Mouse (Mus musculus): Measurements from ENCODE around the gene Crot.
"Not testable (repeated sequence)": the region's sequence is repeated elsewhere in the genome, so short reads cannot be mapped to it uniquely, and the experiment has no call there.

Crot gene

DNA sequence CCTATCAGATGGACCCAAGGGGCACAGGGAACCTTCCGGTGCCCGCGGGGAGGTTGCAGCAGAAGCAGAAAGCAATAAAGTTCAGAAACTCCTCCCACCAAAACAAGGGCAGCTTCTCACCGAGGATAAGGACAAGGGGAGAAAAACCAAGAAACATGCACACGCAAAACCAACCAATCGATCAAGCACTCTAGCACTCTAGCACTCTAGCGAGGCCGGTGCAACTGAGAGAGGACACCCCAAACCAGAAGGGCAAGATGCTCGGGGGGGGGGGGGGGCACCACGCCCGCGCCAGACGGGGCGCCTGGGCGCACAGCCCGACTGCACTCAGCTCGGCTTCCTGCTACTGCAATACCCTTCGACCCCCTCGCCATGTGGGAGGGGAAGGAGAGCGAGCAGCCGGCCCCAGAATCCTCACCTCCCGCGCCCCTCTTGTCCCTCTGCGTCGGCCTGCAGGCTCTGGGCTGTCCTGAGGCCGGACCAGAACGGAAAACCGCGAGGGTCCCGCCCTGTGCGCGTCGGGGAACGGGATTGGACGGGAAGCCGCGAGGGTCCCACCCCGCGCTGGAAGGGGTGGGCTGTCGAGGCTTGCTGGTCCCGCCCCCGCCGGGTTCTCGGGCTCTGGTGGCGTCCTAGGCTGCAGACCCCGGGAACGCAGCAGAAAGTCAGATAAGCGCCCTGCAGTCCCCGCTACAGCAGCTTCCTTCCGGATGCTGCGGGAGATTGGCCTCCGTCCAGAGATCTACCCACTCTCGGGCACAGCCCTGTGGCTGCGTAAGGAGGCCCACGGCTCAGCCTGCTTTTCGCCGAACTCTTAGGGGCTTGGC is at the start of gene Crot:
Gene Crot, minus strand, starts transcription at position 639 of the 827 bp plus-strand sequence.
- DNase-seq (ENCODE audit: low spot score in 2 of 2), result peak; percentile 81 to 93

DNA sequence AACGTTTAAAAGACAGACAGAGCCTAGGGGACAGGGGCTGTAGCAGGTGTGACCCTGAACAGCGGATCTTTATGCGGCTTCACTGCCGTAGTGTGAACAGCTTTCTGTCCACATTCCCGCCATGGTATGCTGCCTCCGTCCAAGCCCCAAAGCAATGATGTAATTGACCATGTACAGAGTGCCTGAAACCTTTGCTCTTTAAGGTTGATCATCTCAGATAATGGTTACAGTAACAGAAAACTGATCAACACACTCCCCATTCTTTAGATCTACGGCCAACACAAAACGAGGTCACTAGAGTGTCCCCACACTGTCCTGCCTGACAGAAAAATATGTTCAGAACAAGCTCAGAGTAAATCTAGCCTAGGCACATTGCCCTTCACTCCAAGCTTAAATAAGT is 48.8 kb upstream of the Crot start:
- DNase-seq (ENCODE audit: low spot score in 2 of 2), result no peak

DNA sequence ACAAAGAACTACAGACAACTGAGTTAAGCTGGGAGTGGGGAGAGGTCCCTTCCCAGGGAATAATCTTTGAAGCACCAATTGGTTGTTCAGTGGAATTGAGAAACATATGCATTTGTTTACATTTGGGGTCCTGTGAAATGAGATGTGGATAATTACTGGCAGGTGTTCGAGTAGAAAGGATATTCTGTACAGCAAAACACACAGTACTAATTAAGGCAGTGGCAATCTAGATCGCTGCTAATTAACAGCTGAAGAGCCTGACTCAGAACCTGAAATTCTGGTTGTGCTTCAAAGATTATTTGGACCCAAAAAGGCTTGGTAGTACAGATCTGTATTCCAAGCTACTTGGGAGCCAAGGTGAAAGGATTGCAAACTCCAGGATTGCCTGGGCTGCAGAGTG is 47.7 kb upstream of the Crot start:
- no peak for DNase-seq (ENCODE audit: low spot score in 2 of 2)

DNA sequence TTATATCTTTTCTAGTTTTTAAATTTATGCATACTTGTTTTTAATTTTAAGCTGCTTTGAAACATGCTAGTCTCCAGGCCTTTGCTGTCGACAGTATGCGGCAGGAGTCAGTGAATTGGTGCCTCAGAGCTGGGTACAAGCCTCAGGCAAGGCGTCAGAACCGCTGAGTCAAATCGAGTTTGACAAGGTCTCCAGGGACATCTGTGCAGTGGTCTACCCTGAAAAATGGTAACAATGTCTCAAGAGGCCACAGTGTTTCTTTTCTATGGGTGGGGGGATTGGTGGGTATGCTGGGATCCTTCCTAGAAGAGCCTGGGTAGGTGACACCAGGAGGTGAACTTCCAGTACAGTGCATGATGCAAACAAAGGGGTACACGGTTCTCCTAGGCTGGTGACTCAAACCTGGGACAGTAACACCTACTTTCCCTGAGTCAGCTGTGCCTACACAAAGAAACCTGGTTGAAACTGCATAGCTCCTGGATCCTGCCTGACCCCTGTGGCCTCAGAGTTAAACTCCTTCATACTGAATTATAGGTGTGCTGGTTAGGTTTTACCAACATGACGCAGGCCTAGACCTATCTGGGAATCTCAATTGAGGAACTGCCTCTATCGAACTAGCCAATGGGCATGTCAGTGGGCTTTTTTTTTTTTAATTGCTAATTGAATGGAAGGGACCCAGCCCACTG is 46.6 kb upstream of the Crot start:
- DNase-seq (ENCODE audit: low spot score in 2 of 2), result no peak

DNA sequence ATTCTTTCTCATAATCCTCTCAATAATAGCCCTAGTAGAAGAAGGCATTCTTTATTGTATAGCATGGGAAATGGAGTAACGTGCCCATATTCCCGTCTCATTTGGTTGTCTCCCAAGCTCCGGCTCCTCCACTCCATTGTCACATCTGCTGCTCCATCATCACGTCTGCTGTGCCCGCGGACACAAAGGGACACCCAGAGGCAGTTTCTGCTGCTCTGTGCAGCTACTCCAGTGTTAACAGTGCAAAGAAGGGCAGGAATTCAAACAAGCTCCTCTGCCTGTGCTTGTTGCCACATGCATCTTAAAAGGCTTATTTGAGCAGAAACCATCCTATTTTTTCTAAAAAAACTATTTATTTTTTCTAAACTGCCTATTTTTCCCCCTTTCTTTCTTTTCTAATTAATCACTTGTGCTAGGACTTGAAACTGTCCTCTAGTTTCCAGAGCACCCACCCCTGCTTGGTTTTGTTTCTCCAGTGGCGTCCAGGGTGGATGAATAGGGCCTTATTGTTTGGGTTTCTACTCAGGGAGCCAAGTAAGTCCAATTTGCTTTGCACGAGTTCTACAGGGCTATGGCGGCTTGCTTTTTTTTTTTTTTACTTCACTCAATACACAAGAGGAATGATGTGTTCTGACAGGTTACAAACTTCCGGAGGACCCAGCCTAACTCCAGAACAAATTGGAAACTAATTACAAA is 45.7 kb upstream of the Crot start:
- DNase-seq (ENCODE audit: low spot score in 2 of 2), result no peak

DNA sequence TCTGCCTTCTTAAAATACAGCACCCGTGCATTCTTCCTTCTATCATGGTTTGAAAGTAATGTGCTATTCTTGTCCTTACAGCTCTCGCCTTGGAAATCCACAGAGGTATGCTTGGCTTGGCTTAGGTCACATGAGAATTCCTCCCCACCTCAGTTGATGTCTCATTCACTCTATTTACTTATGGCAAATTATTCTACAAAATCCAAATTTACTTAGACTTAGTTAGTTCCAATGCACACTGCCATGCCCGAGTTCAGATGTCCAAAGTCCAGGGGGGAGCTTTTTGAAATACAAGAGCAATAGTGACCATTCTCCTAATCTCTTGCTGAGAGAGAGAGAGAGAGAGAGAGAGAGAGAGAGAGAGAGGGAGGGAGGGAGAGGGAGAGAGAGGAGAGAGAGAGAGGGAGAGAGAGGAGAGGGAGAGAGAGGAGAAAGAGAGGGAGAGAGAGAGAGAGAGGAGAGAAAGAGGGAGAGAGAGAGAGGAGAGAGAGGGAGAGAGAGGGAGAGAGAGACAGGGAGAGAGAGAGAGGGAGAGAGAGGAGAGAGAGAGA is 43.6 kb upstream of the Crot start:
- DNase-seq (ENCODE audit: low spot score in 2 of 2), result no peak

DNA sequence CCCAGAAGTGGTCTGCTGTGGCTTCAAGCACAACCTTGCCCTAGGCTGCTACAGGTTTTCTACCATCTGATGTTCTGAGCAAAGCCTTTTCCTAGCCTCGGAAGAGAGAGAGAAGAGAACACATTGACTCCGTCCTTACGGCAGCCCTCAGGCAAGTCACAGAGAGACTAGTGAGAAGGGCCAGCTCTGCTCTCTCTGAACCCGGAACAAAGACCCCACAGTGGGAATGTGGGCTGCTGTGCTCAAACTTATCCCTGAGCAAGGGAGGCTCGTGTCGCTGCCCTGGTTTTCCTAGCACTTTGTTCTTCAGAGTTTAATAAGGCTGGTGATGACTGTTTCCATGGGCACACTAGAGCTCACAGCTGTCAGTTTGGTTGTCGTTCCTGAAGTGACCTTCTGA is 42.9 kb upstream of the Crot start:
- DNase-seq (ENCODE audit: low spot score in 2 of 2), result no peak

DNA sequence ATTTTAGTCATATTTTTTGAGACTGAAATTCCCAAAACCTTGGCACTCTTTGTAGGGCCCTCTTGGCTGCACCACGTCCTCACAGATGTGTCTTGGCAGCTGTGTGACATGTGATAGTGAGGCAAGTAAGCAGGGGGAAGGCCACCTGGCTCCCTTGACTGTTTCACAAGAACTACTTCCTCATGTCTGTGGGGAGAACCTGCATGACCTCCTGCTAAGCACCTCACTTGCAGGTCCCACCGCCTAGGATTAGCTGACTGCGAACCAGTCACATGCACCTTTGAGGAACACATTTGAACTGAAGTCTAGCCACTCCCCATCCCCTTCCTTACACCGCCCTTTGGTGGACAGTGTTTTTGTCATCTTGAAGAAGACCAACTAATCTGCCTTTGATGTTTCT is 40.2 kb upstream of the Crot start:
- no peak for DNase-seq (ENCODE audit: low spot score in 2 of 2)

DNA sequence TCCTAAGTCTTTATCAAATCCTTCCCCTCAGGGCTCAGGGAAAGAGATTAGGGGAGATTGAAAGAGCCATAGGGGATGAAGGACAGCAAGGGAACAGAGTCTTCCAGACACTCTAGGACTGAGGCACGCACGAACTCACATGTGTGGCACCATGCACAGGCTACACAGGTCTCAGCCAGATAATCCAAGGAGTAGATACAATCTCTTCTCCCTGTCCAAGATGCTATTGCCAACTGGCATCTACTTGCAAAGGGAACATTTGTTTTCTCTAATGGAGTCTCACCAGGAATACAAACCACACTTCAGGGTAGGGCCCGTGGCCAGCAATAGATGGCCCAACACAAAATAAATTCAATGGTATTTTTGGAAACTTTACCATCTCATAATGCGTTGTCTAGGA is 38.3 kb upstream of the Crot start:
- DNase-seq (ENCODE audit: low spot score in 2 of 2), result no peak

DNA sequence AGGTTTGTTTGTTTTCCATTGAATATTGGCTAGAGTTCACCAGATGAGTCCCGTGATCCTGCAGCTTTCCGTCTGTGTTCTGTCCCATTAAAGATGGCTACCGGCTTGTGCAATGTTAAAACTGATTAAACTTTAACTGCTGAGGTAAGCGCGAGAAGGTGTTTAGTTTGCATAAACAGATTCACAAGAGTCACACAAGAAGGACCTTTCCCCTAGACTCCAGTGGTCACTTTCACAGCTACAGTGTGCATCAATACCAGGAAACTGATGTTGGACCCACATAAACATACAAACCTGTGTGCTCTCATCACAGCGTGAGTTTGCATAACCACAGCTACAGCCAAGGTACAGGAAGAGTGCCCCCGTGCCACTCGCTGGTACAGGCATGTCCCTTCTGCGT is 37.4 kb upstream of the Crot start:
- no peak for DNase-seq (ENCODE audit: low spot score in 2 of 2)

DNA sequence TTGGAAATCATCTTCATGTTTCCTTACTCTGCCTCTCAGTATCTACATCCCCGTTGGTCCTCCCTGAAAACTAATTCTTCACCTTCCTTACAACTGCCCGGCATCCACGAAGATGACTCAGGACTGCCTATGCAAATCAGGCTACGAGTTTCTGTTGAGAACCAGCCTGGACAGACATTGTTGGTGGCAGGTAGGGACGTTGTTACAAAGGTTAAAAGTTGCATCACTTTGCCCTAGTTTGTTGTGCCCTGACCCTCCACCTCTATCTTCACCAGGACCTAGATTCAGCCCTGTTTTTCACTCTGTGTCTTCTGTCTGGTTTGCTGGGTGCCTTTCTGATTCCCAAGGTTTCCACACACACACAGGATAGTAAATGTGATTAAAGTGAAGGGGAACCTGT is 36.7 kb upstream of the Crot start:
- no peak for DNase-seq (ENCODE audit: low spot score in 2 of 2)

DNA sequence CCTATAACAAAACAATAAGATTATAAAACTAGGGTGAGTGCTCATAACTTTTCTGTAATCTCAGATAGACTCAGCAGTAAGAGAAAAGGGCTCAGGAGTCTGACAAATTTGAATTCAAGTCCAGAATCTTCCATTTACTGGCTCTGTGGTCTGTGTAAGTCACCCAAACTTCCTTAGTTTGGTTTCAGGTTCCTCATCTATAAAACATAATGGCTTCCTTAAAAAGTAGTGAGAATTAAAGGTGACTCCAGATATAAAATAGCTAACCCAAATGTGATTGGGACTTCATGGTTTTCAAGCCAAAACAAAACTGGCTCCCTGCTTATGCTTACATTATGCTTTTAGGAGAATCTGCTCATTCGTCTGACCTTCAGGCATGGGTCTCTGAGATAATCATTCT is 35.5 kb upstream of the Crot start:
- DNase-seq (ENCODE audit: low spot score in 2 of 2), result no peak

DNA sequence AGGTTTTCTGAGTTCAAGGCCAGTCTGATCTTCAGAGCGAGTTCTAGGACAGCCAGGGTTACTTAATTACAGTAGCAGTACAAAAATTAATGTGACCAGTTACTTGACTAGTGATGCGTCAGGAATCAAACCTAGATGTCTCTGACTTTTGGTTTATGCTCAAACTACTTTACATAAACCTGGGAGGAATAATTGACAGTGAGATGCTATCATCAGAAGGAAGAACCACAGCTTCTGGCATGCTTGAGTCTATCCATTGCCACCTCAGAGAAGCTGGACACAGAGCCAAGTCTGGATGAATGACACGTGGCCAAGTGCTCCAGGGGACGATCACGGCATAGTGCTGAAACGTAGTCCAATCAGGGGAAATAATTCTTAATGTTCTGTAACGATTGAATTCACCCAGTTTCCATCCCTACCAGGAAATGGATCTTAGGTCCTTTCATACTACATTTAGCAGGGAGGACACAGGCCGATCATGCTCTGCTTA is 35.0 kb upstream of the Crot start:
- no peak for DNase-seq (ENCODE audit: low spot score in 2 of 2)

DNA sequence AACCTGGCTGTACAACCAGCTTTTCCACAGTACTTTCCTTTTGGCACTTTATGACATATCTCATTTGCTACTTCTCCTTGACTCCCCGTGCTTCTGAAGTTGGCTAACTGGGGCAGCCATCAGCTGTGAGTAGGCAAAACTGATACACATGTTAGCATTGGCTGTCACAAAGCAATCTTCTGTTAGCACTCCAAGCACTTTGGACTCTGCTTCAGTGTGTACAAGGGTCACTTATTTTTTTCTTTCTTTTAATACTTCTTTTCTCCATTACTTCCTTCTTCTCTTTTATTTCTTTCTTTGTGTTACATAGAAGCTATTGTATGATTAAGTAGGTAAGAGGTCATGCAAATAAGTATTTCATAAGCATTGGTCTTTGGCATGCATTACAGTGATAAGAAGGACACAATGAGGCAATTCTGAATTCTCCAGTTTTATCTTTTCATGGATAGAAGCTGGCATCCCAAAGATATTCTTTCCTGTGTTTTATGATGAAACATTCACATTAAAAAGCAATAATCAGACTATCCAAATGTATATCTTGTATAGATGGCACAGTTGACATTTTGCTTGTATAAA is 31.2 kb upstream of the Crot start:
- DNase-seq (ENCODE audit: low spot score in 2 of 2), result no peak

DNA sequence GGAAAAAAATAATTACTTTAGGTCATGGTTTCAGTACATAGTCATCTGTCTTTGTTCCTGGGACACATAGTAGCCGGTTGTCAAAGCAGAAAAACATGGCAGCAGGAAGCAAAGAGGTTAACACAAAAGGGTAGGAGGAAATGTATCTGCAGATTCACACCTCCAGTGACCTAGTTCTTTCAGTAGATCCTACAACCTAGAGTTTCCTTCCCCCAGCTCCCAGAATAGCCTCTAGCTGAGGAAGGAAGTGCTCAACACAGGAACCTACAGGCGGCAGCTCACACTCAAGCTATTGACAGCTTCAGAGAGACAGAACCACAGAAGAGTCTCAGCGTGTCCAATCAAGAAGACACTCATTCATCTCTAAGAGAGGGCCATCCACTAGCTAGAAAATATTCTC is 18.2 kb upstream of the Crot start:
- no peak for DNase-seq (ENCODE audit: low spot score in 2 of 2)

DNA sequence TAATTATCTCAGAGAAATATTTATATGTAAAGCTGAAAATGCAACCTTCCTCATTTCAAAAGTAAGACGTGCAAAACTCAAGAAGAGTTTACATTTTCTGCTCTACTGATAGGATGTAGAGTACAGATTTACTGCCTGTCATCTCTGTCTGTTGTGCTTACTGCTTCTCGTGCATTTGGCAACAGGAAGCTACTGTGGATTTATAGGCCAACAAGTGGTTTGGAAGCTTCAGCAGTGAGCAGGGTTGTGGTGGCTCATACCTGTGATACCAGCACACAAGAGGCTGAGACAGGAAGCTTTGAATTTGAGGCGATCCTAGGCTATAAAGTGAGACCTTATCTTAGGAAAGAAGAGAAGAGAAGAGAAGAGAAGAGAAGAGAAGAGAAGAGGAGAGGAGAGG is 17.6 kb upstream of the Crot start:
- DNase-seq (ENCODE audit: low spot score in 2 of 2), result no peak

DNA sequence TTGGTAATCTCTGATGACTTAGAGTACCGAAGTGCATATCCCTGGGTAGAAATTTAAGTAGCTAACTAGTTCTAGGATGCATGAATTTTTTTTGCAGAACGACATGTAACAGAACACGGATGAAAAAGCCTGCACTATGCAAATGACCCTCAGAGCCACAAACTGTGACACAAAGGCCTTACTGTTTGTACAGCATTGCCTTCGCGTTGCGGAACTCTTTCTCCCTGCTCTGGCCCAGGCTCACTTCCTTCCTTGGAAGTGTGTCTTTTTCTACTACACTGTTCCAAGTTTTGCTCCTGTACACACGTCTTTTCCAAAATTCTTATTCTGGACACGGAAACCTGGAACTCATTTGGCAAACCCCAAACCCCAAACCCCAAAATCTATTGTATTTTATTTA is 14.2 kb upstream of the Crot start:
- no peak for DNase-seq (ENCODE audit: low spot score in 2 of 2)

DNA sequence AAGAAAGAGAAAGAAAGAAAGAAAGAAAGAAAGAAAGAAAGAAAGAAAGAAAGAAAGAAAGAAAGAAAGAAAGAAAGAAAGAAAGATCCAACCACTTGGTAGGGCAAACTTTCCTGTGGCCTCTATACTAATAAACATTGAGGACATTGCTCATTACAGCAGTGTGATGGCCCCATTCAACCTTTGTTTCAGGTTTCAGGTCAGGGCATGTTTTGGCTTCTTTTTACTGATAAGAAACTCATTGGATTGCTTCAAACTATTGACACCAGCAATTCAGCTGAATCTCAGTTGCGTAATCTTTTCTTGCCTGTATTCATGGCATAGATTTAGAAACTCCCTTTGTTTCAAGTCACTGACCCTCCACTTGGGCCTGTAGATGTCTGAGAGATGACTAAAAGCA is 13.0 kb upstream of the Crot start:
- no peak for DNase-seq (ENCODE audit: low spot score in 2 of 2)

DNA sequence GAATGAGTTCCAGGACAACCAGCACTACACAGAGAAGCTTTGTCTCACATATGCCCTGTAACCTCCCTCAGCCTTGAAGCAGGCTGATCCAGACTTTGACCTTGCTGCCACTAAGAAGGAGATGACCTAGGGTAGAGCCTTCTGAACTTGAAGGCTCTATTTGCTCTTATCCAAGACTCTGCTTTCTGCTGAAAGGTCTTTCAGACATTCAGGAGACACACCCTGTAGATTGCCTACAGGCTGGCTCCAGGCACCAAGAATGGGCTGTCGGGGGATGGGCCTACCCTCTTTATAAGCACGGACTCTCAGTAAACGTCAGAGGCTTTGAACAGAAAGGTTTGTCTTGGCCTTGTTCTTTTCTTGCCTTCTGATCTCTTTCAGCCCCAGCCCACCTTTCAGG is 9.5 kb upstream of the Crot start:
- DNase-seq (ENCODE audit: low spot score in 2 of 2), result not testable (repeated sequence)

DNA sequence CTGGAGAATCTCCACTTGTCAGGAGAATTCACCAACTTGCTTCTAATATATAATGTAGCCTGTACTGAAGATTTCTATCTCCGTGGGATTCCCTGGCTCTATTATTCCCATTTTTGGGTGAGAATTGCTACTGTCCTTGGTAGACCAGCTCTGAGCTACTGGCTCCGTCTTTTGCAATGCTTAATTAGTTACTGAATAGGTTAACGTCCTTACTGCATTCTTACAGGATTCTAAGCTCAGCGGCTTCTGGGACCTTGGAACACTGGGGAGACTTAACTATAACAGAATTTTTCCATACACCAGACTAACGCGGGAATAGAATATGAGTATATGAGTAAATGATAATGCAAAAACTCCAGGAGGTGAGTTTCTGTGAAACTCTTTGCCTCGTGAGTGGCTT is 2.9 kb upstream of the Crot start:
- not testable (repeated sequence) for DNase-seq (ENCODE audit: low spot score in 2 of 2)

DNA sequence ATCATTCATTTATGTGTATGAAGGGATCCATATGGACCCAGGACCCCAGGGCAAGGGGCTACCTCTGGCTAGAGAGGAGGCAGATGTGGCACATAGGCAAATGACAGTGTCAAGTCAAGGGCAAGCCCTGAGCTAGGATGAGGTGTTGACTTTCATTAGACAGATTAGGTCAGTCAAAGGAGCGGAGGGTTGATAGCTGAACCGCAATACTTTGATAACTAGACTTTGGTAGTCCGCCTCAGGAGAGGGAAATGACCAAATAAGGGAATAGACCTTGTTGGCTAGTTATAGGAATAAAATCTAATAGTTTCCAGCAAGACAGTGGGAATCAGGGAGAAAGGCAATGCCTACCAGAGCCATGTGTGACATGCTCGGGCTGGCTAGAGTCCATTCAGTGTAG is 2.0 kb upstream of the Crot start:
- DNase-seq (ENCODE audit: low spot score in 2 of 2), result no peak

DNA sequence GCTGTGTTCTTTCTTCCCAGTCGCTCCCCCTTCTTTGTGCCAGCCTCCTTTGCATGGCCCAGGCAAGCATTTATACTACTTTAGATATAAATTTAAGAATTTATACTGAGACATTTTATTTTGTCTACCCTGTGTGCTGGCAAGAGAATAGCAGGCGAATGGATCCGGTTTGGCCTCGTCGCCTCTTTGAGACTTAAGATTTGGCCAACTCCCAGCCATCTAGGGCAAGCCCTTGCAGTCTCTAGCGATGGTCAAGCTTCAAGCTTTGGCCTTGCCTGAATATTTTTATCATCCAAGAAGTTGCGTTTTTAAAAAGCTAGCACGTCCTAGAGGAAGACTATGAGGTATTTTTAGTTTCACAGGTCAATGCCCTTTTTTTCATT is 380 bp upstream of the Crot start:
- DNase-seq (ENCODE audit: low spot score in 2 of 2), result no peak
